Mouse (Mus musculus) CH12.LX (cell line): ENCODE measurements around the gene Cyp3a44. TPM values are rescaled to one million over a fixed set of nuclear protein-coding genes. Genes with fewer than 3 reads are reported as not detected.
"Not testable (repeated sequence)": the region's sequence is repeated elsewhere in the genome, so short reads cannot be mapped to it uniquely, and the experiment has no call there.

ENCODE experiments used
- DNase-seq: peaks from one replicate; pipeline ENCODE4 v3.0.0-alpha.2; 2013; ENCODE audit errors: extremely low read depth
- H3K27ac ChIP-seq: 2 replicates; pipeline ENCODE4 v1.5.1; 2012; ENCODE audit warnings: low read depth, mild to moderate bottlenecking, control low read depth, moderate library complexity; ENCODE audit not compliant: insufficient read depth
- H3K27me3 ChIP-seq: replicated peaks from 2 replicates; pipeline ENCODE3; 2012; ENCODE audit warnings: inconsistent platforms
- H3K36me3 ChIP-seq, 2 experiments: replicated peaks in 1 of 2; 2 replicates each; pipeline versions ENCODE3 to v1.6.1; 2012; ENCODE audit warnings: inconsistent platforms in 1 of 2, low read length in 1 of 2, mild to moderate bottlenecking in 1 of 2, mixed read lengths in 1 of 2, moderate library complexity in 1 of 2; ENCODE audit not compliant: control insufficient read depth in 1 of 2, insufficient read depth in 1 of 2
- H3K4me1 ChIP-seq, 2 experiments: 2 replicates each; pipeline ENCODE4 v1.6.1; 2012; ENCODE audit warnings: inconsistent platforms in 1 of 2, moderate library complexity in 1 of 2; ENCODE audit not compliant: insufficient read depth in 2 of 2, control insufficient read depth in 1 of 2
- H3K4me2 ChIP-seq: 2 replicates; pipeline ENCODE4 v1.6.1; 2012; ENCODE audit warnings: low read depth, mild to moderate bottlenecking, control low read depth; ENCODE audit not compliant: poor library complexity, insufficient read depth, severe bottlenecking
- H3K4me3 ChIP-seq, 3 experiments: fragments of 150-350 bp in 1 of 3; sonication (generic) in 1 of 3; replicated peaks in 1 of 3; 2 replicates each; pipeline versions ENCODE3 to v1.5.1; 2011 to 2012; ENCODE audit warnings: low read depth in 2 of 3, low read length in 2 of 3, mild to moderate bottlenecking in 2 of 3, moderate library complexity in 2 of 3, control low read depth in 1 of 3, improper control_type of control experiment in 1 of 3, inconsistent platforms in 1 of 3, mixed read lengths in 1 of 3; ENCODE audit not compliant: poor library complexity in 1 of 3
- H3K79me2 ChIP-seq: replicated peaks from 2 replicates; pipeline ENCODE4 v1.6.1; 2012; ENCODE audit warnings: mild to moderate bottlenecking, moderate library complexity; ENCODE audit not compliant: control insufficient read depth, poor library complexity, insufficient read depth, severe bottlenecking; ENCODE audit errors: extremely low read depth
- H3K9ac ChIP-seq: 2 replicates; pipeline ENCODE4 v1.6.1; 2012; ENCODE audit warnings: low read depth, mild to moderate bottlenecking, control low read depth, moderate library complexity; ENCODE audit not compliant: insufficient read depth
- H3K9me3 ChIP-seq: replicated peaks from 2 replicates; pipeline ENCODE3; 2012; ENCODE audit warnings: low read length, inconsistent platforms, mixed read lengths
- dilution Hi-C: fragments of 300-500 bp; cut with MboI; formaldehyde crosslinking; loops from 2 replicates; pipeline ENCODE4 v1.14.3; 2020; ENCODE audit warnings: low sequenced_read_pairs; ENCODE audit not compliant: extremely low pct_unique_long_range_greater_than_20kb, extremely low pct_ligation_motif_present
- in situ Hi-C: fragments of 300-500 bp; cut with MboI; formaldehyde crosslinking; loops from 3 replicates; pipeline ENCODE4 v1.14.3; 2019; ENCODE audit warnings: low sequenced_read_pairs, low pct_ligation_motif_present, low pct_unique_long_range_greater_than_20kb, mixed read lengths
- polyA plus RNA-seq: library from polyadenylated mRNA; unstranded; fragments of >175 nt; gene quantifications from 2 replicates; pipeline ENCODE4 v1.2.1, GENCODE M21; 2012; ENCODE audit warnings: low read depth; ENCODE audit not compliant: insufficient read length
- total RNA-seq, 2 experiments: library from RNA; depleted of rRNA; stranded (reverse); fragments of 300-350 nt in 1 of 2; fragments of >200 nt in 1 of 2; gene quantifications; 2 replicates each; pipeline ENCODE4 v1.2.3; 2012 to 2014

Cyp3a44 gene
- total RNA-seq (2012; rRNA removed) (not detected in 2 replicates), total RNA-seq (2014; rRNA removed) (not detected in 2 replicates), polyA plus RNA-seq (not detected in 2 replicates)

GRCm38 (mm10) chr5:145805796-145806195 lies at the start of gene Cyp3a44:
Gene Cyp3a44 (minus strand): TSS chr5:145805874.
- H3K4me3 ChIP-seq, H3K79me2 ChIP-seq, DNase-seq, H3K9me3 ChIP-seq, H3K36me3 ChIP-seq, H3K27me3 ChIP-seq, H3K4me1 ChIP-seq, H3K4me2 ChIP-seq, in situ Hi-C loops, dilution Hi-C loops, H3K27ac ChIP-seq, H3K9ac ChIP-seq: not testable (repeated sequence)

GRCm38 (mm10) chr5:145800229-145800628 lies 5.4 kb downstream of the Cyp3a44 start:
- H3K36me3 ChIP-seq, DNase-seq, H3K9ac ChIP-seq, H3K27ac ChIP-seq, H3K9me3 ChIP-seq, H3K4me2 ChIP-seq, dilution Hi-C loops, H3K27me3 ChIP-seq, H3K4me1 ChIP-seq, H3K4me3 ChIP-seq, H3K79me2 ChIP-seq, in situ Hi-C loops: not testable (repeated sequence)

GRCm38 (mm10) chr5:145793232-145793631 lies 12.4 kb downstream of the Cyp3a44 start:
- in situ Hi-C loops, dilution Hi-C loops: not testable (repeated sequence)

GRCm38 (mm10) chr5:145737512-145737911 lies 68.2 kb downstream of the Cyp3a44 start:
- H3K4me3 ChIP-seq, H3K9ac ChIP-seq, in situ Hi-C loops, H3K79me2 ChIP-seq, dilution Hi-C loops, H3K9me3 ChIP-seq, H3K36me3 ChIP-seq, H3K4me1 ChIP-seq, DNase-seq, H3K27ac ChIP-seq, H3K4me2 ChIP-seq, H3K27me3 ChIP-seq: not testable (repeated sequence)

More at GRCm38 (mm10) chr5:145793232-145793631, 12.4 kb downstream of the Cyp3a44 start:
- H3K4me2 ChIP-seq, H3K9ac ChIP-seq, H3K4me1 ChIP-seq, H3K27me3 ChIP-seq, H3K4me3 ChIP-seq, DNase-seq, H3K27ac ChIP-seq, H3K9me3 ChIP-seq, H3K79me2 ChIP-seq, H3K36me3 ChIP-seq: not testable (repeated sequence)

Other genes with a start within 250 kb of the Cyp3a44 start
- gene Cyp3a41b, start 221.1 kb downstream of the Cyp3a44 start, total RNA-seq (2012; rRNA removed): not detected in 2 replicates
- not detected in 2 replicates for gene Cyp3a41b, start 221.1 kb downstream of the Cyp3a44 start, total RNA-seq (2014; rRNA removed)
- gene Cyp3a41b, start 221.1 kb downstream of the Cyp3a44 start, polyA plus RNA-seq: not detected in 2 replicates
- not detected in 2 replicates for gene Cyp3a41a, start 85.7 kb downstream of the Cyp3a44 start, total RNA-seq (2012; rRNA removed)
- not detected in 2 replicates for gene Cyp3a41a, start 85.7 kb downstream of the Cyp3a44 start, total RNA-seq (2014; rRNA removed)
- gene Cyp3a41a, start 85.7 kb downstream of the Cyp3a44 start, polyA plus RNA-seq: not detected in 2 replicates
- not detected in 2 replicates for gene Cyp3a11, start 74.1 kb upstream of the Cyp3a44 start, total RNA-seq (2012; rRNA removed)
- gene Cyp3a11, start 74.1 kb upstream of the Cyp3a44 start, total RNA-seq (2014; rRNA removed): not detected in 2 replicates
- gene Cyp3a11, start 74.1 kb upstream of the Cyp3a44 start, polyA plus RNA-seq: not detected in 2 replicates
- gene Cyp3a25, start 203.7 kb upstream of the Cyp3a44 start, total RNA-seq (2012; rRNA removed): not detected in 2 replicates
- gene Cyp3a25, start 203.7 kb upstream of the Cyp3a44 start, total RNA-seq (2014; rRNA removed): not detected in 2 replicates
- gene Cyp3a25, start 203.7 kb upstream of the Cyp3a44 start, polyA plus RNA-seq: not detected in 2 replicates